11 mouse cellular contexts compared by ENCODE assay signal in the genomic region with DNA sequence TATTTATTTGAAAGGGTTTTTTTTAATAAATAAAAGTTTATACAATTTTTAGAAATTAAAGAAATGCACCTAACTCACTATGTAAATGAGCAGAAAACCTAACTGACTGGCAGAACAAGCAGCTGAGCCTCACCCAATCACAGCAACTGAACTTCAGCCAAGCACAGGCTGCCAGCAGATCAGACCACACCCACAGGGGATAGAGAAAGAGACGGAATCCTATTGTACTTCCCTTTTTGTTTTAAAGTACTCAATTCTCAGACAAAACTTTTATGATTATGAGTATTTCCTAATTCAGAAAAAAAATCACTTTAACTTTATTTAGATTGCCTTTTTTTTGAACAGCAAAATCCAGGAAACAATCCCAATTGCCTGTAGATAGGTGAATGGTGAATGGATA. TPM values are rescaled to one million over a fixed set of nuclear protein-coding genes. Genes with fewer than 3 reads are reported as not detected.
DNase-seq lines count a peak whose midpoint lies in the region; ATAC-seq and TF ChIP-seq lines count a peak whose summit lies in the region.
"Had no signal": no experiment of that assay in that cellular context is flagged by ENCODE, and none has a peak within 500 bp of the region (broad histone marks: within the 10 kb centered on the region; RNA-seq: fewer than 3 reads in every experiment).

No protein-coding gene starts in this region.

- H3K4me1 ChIP-seq in forebrain, postnatal 0 days (ENCODE audit: insufficient read depth): peaks cover 4% of the 10 kb centered on the region
- peaks cover 19% of the 10 kb centered on the region for H3K4me1 ChIP-seq in forebrain, embryonic 11.5 days (replicated peaks; ENCODE audit: control insufficient read depth, insufficient read depth, low read length)
- H3K4me1 ChIP-seq in midbrain, postnatal 0 days (ENCODE audit: insufficient read depth, low read length): peaks cover 13% of the 10 kb centered on the region; the same call in 1 of the 2 replicates
- H3K4me1 ChIP-seq in midbrain, embryonic 11.5 days (ENCODE audit: control insufficient read depth, insufficient read depth, low read length): peaks cover 37% of the 10 kb centered on the region

- intact Hi-C loops in heart, postnatal 14 days (cut with DNase I): no loop called here

- no peak overlapping the region for H3K27ac ChIP-seq in forebrain, postnatal 0 days (ENCODE audit: low read depth, low read length)
- H3K27ac ChIP-seq in forebrain, embryonic 11.5 days (ENCODE audit: low read depth, low read length): no peak overlapping the region
- no peak overlapping the region for H3K27ac ChIP-seq in midbrain, postnatal 0 days (ENCODE audit: low read depth, low read length)
- H3K27ac ChIP-seq in midbrain, embryonic 11.5 days (ENCODE audit: low read depth, low read length): no peak overlapping the region
- H3K27ac ChIP-seq: limb, embryonic 15.5 days; neural tube, embryonic 12.5 days had no signal

- no peak for TF ChIP-seq CTCF in forebrain, postnatal 0 days (IDR thresholded peaks at IDR 0.05; ENCODE audit: low read depth)
- no peak for TF ChIP-seq CTCF in midbrain, postnatal 0 days (IDR thresholded peaks at IDR 0.05)

- H3K9ac ChIP-seq in forebrain, postnatal 0 days: no peak overlapping the region
- H3K9ac ChIP-seq in forebrain, embryonic 11.5 days (ENCODE audit: low read length): no peak overlapping the region
- no peak overlapping the region for H3K9ac ChIP-seq in midbrain, postnatal 0 days (replicated peaks; ENCODE audit: low read length, poor library complexity, severe bottlenecking)
- no peak overlapping the region for H3K9ac ChIP-seq in midbrain, embryonic 11.5 days (ENCODE audit: low read length)
- H3K9ac ChIP-seq: limb, embryonic 15.5 days; neural tube, embryonic 12.5 days had no signal

- no peak overlapping the region for H3K4me3 ChIP-seq in forebrain, postnatal 0 days (ENCODE audit: low read depth, low read length)
- H3K4me3 ChIP-seq in forebrain, embryonic 11.5 days (ENCODE audit: low read depth, low read length): no peak overlapping the region
- no peak overlapping the region for H3K4me3 ChIP-seq in midbrain, postnatal 0 days (ENCODE audit: low read depth, low read length)
- H3K4me3 ChIP-seq in midbrain, embryonic 11.5 days (ENCODE audit: low read depth, low read length): no peak overlapping the region
- H3K4me3 ChIP-seq: limb, embryonic 15.5 days; neural tube, embryonic 12.5 days had no signal

- no peaks in the 10 kb centered on the region for H3K27me3 ChIP-seq in forebrain, postnatal 0 days (ENCODE audit: insufficient read depth, low read length)
- no peaks in the 10 kb centered on the region for H3K27me3 ChIP-seq in forebrain, embryonic 11.5 days (ENCODE audit: control insufficient read depth, insufficient read depth, low read length)
- H3K27me3 ChIP-seq in midbrain, postnatal 0 days (ENCODE audit: insufficient read depth, low read length): no peaks in the 10 kb centered on the region
- no peaks in the 10 kb centered on the region for H3K27me3 ChIP-seq in midbrain, embryonic 11.5 days (ENCODE audit: control insufficient read depth, insufficient read depth, low read length)
- H3K27me3 ChIP-seq: limb, embryonic 15.5 days; neural tube, embryonic 12.5 days had no signal

- H3K9me3 ChIP-seq in forebrain, postnatal 0 days (ENCODE audit: low read length): no peaks in the 10 kb centered on the region
- H3K9me3 ChIP-seq in forebrain, embryonic 11.5 days (ENCODE audit: control insufficient read depth, low read length): peaks cover 1% of the 10 kb centered on the region; the same call in 1 of the 2 replicates
- H3K9me3 ChIP-seq in midbrain, postnatal 0 days (ENCODE audit: low read length): no peaks in the 10 kb centered on the region
- no peaks in the 10 kb centered on the region for H3K9me3 ChIP-seq in midbrain, embryonic 11.5 days (ENCODE audit: control insufficient read depth, low read length)
- H3K9me3 ChIP-seq: limb, embryonic 15.5 days; neural tube, embryonic 12.5 days had no signal

- DNase-seq in forebrain, postnatal 0 days: peak; percentile 25
- DNase-seq in forebrain, embryonic 11.5 days (ENCODE audit: low spot score): no peak
- DNase-seq in midbrain, postnatal 0 days (ENCODE audit: low spot score): peak; percentile 27
- DNase-seq in midbrain, embryonic 11.5 days (ENCODE audit: low spot score, missing footprints): no peak
- peak; percentile 20 to 44 for DNase-seq in heart, postnatal 14 days
- no peak for DNase-seq in ovary, postnatal 14 days (ENCODE audit: low spot score)
- no peak for DNase-seq in testis, postnatal 14 days (ENCODE audit: low spot score)
- DNase-seq: thymus, adult 2 months had no signal

- H3K36me3 ChIP-seq in forebrain, postnatal 0 days (ENCODE audit: insufficient read depth): no peaks in the 10 kb centered on the region
- H3K36me3 ChIP-seq in forebrain, embryonic 11.5 days (ENCODE audit: control insufficient read depth, insufficient read depth, low read length): no peaks in the 10 kb centered on the region; the same call in 1 of the 2 replicates
- no peaks in the 10 kb centered on the region for H3K36me3 ChIP-seq in midbrain, postnatal 0 days (ENCODE audit: insufficient read depth, low read length)
- 0 out of 2 replicates have a peak, but pooled peaks cover under 1% of the 10 kb centered on the region for H3K36me3 ChIP-seq in midbrain, embryonic 11.5 days (ENCODE audit: control insufficient read depth, insufficient read depth, low read length)

- no peak overlapping the region for H3K4me2 ChIP-seq in forebrain, postnatal 0 days (ENCODE audit: low read depth)
- H3K4me2 ChIP-seq in forebrain, embryonic 11.5 days (ENCODE audit: low read depth, low read length, severe bottlenecking): no peak overlapping the region
- H3K4me2 ChIP-seq in midbrain, postnatal 0 days (ENCODE audit: low read depth, low read length, poor library complexity, severe bottlenecking): no peak overlapping the region
- H3K4me2 ChIP-seq in midbrain, embryonic 11.5 days: no peak overlapping the region
- H3K4me2 ChIP-seq: limb, embryonic 15.5 days; neural tube, embryonic 12.5 days had no signal

- WGBS in forebrain, postnatal 0 days: 11% methylated on average over 1 of the region's 1 CpGs
- WGBS in forebrain, embryonic 11.5 days: 48% methylated on average over 1 of the region's 1 CpGs
- WGBS in midbrain, postnatal 0 days: 15% methylated on average over 1 of the region's 1 CpGs
- 24% methylated on average over 1 of the region's 1 CpGs for WGBS in midbrain, embryonic 11.5 days

- ATAC-seq in forebrain, postnatal 0 days: no peak
- ATAC-seq in forebrain, embryonic 11.5 days (replicated peaks; ENCODE audit: low FRiP score): no peak
- no peak for ATAC-seq in midbrain, postnatal 0 days (ENCODE audit: low FRiP score)
- ATAC-seq in midbrain, embryonic 11.5 days (ENCODE audit: low FRiP score): no peak
- peak; percentile 94 for ATAC-seq in monocyte, adult 5-6 weeks (replicated peaks; ENCODE audit: insufficient number of reproducible peaks, low FRiP score, low TSS enrichment, poor library complexity, severe bottlenecking)

RNA-seq across cellular contexts. Expression of a gene that starts 29.5 kb away (rescaled TPM):
- 137 and 150 TPM in 2 replicates for total RNA-seq in forebrain, postnatal 0 days (2014; rRNA removed)
- polyA plus RNA-seq in forebrain, postnatal 0 days (2015; fragmentation: Nextera tagmentation; extraction: Ambion mirVana): 121 and 137 TPM in 2 replicates
- 221 and 230 TPM in 2 replicates for polyA plus RNA-seq in forebrain, embryonic 11.5 days (2014; fragmentation: Nextera tagmentation; extraction: Ambion mirVana)
- total RNA-seq in midbrain, postnatal 0 days (2014; rRNA removed): 134 and 137 TPM in 2 replicates
- 130 and 134 TPM in 2 replicates for polyA plus RNA-seq in midbrain, postnatal 0 days (2015; fragmentation: Nextera tagmentation; extraction: Ambion mirVana)
- 259 and 281 TPM in 2 replicates for polyA plus RNA-seq in midbrain, embryonic 11.5 days (2014; fragmentation: Nextera tagmentation; extraction: Ambion mirVana)
- total RNA-seq in heart, postnatal 14 days (2021): 10 to 100 TPM; 28.8 to 28.9 TPM
- 142 to 226 TPM (median 192 TPM) in 3 replicates for total RNA-seq in monocyte, adult 5-6 weeks (2017)

Comparison
In these comparisons a context has a peak if more than half of its experiments do, and no peak if none do; other contexts are left out.
1. DNase-seq: peak in forebrain, postnatal 0 days (single experiment), midbrain, postnatal 0 days (single experiment) and heart, postnatal 14 days (2 of 2); none in forebrain, embryonic 11.5 days (single experiment), midbrain, embryonic 11.5 days (single experiment), ovary, postnatal 14 days (single experiment) and testis, postnatal 14 days (single experiment).